Mouse (Mus musculus) C2C12 (cell line): ENCODE results near the gene Gm8127. TPM values are rescaled to one million over a fixed set of nuclear protein-coding genes. Genes with fewer than 3 reads are reported as not detected.
A peak's percentile ranks its signal among the peaks of the same experiment; 100 is the strongest.
"Not testable (repeated sequence)": the region's sequence is repeated elsewhere in the genome, so short reads cannot be mapped to it uniquely, and the experiment has no call there.

Experiments
- H3K27me3 ChIP-seq: one replicate; pipeline ENCODE4 v1.6.1; 2011; ENCODE audit not compliant: control insufficient read depth, insufficient read depth, insufficient read length
- H3K36me3 ChIP-seq: one replicate; pipeline ENCODE4 v1.6.1; 2011; ENCODE audit not compliant: control insufficient read depth, insufficient read depth
- H3K4me3 ChIP-seq: one replicate; pipeline ENCODE4 v1.5.1; 2011; ENCODE audit warnings: mild to moderate bottlenecking, control low read depth; ENCODE audit not compliant: poor library complexity, insufficient read depth, severe bottlenecking
- H3K79me2 ChIP-seq: one replicate; pipeline ENCODE4 v1.6.1; 2011; ENCODE audit not compliant: control insufficient read depth, insufficient read depth
- H3K79me3 ChIP-seq: one replicate; pipeline ENCODE4 v1.6.1; 2011; ENCODE audit warnings: low read depth, control low read depth
- H3ac ChIP-seq: one replicate; pipeline ENCODE3; 2011; ENCODE audit warnings: low read depth; ENCODE audit not compliant: control insufficient read depth, insufficient read length
- long read RNA-seq, 2 experiments: library from polyadenylated mRNA; unstranded; transcript quantifications; one replicate each; pipeline ENCODE4 v2.0.0; 2019 to 2020
- polyA plus RNA-seq: library from polyadenylated mRNA; unstranded; fragments of >200 nt; fragmentation: generic; extraction: Trizol; gene quantifications from one replicate; pipeline ENCODE4 v1.2.1, GENCODE M21; 2012; ENCODE audit warnings: missing spikeins

Gm8127 gene
- not detected for polyA plus RNA-seq
- long read RNA-seq, experiment 1, result 0 reads
- long read RNA-seq, experiment 2, result 0 reads

GRCm38 (mm10) chr14:43293503-43293902, at the start of gene Gm8127:
Gm8127 (minus strand) TSS chr14:43293832.
- not testable (repeated sequence) for H3ac ChIP-seq, H3K36me3 ChIP-seq, H3K79me2 ChIP-seq, H3K79me3 ChIP-seq, H3K4me3 ChIP-seq, H3K27me3 ChIP-seq

- not testable (repeated sequence) for H3ac ChIP-seq, H3K36me3 ChIP-seq, H3K27me3 ChIP-seq, H3K79me3 ChIP-seq, H3K4me3 ChIP-seq, H3K79me2 ChIP-seq
Measured at GRCm38 (mm10) chr14:43337646-43338045, 44.0 kb upstream of the Gm8127 start.

GRCm38 (mm10) chr14:43331362-43331880, 37.8 kb upstream of the Gm8127 start:
- H3K27me3 ChIP-seq, H3ac ChIP-seq, H3K79me2 ChIP-seq, H3K4me3 ChIP-seq, H3K79me3 ChIP-seq, H3K36me3 ChIP-seq: not testable (repeated sequence)

GRCm38 (mm10) chr14:43328603-43329002, 35.0 kb upstream of the Gm8127 start:
- H3K4me3 ChIP-seq, H3K79me2 ChIP-seq, H3K36me3 ChIP-seq, H3K79me3 ChIP-seq, H3K27me3 ChIP-seq, H3ac ChIP-seq: not testable (repeated sequence)

- H3K79me2 ChIP-seq, H3K36me3 ChIP-seq, H3ac ChIP-seq, H3K79me3 ChIP-seq, H3K4me3 ChIP-seq, H3K27me3 ChIP-seq: not testable (repeated sequence)
Measured at GRCm38 (mm10) chr14:43319516-43319915, 25.9 kb upstream of the Gm8127 start.

GRCm38 (mm10) chr14:43278681-43279080, 15.0 kb downstream of the Gm8127 start:
- not testable (repeated sequence) for H3K36me3 ChIP-seq, H3K79me2 ChIP-seq

GRCm38 (mm10) chr14:43278146-43278545, 15.5 kb downstream of the Gm8127 start:
- not testable (repeated sequence) for H3K36me3 ChIP-seq, H3ac ChIP-seq, H3K79me2 ChIP-seq, H3K79me3 ChIP-seq, H3K4me3 ChIP-seq, H3K27me3 ChIP-seq

More at GRCm38 (mm10) chr14:43278681-43279080, 15.0 kb downstream of the Gm8127 start:
- not testable (repeated sequence) for H3ac ChIP-seq, H3K27me3 ChIP-seq, H3K79me3 ChIP-seq, H3K4me3 ChIP-seq

GRCm38 (mm10) chr14:43277468-43277867, 16.2 kb downstream of the Gm8127 start:
- not testable (repeated sequence) for H3K4me3 ChIP-seq, H3K36me3 ChIP-seq, H3ac ChIP-seq, H3K27me3 ChIP-seq, H3K79me3 ChIP-seq, H3K79me2 ChIP-seq

GRCm38 (mm10) chr14:43275752-43276151, 17.9 kb downstream of the Gm8127 start:
- not testable (repeated sequence) for H3K4me3 ChIP-seq

GRCm38 (mm10) chr14:43274986-43275511, 18.6 kb downstream of the Gm8127 start, which contains the start of gene Gm9732:
Gm9732 (plus strand) TSS chr14:43275036.
- H3K27me3 ChIP-seq, H3K36me3 ChIP-seq, H3K79me2 ChIP-seq, H3ac ChIP-seq, H3K79me3 ChIP-seq: not testable (repeated sequence)
- peak within 1 kb of the TSS; percentile 26 for H3K4me3 ChIP-seq

More at GRCm38 (mm10) chr14:43275752-43276151, 17.9 kb downstream of the Gm8127 start:
- H3K27me3 ChIP-seq, H3ac ChIP-seq, H3K79me3 ChIP-seq, H3K36me3 ChIP-seq, H3K79me2 ChIP-seq: not testable (repeated sequence)

- H3K36me3 ChIP-seq, result not testable (repeated sequence)
Measured at GRCm38 (mm10) chr14:43273161-43273560, 20.5 kb downstream of the Gm8127 start.

GRCm38 (mm10) chr14:43269211-43269610, 24.4 kb downstream of the Gm8127 start:
- not testable (repeated sequence) for H3ac ChIP-seq, H3K79me2 ChIP-seq, H3K79me3 ChIP-seq, H3K4me3 ChIP-seq, H3K36me3 ChIP-seq, H3K27me3 ChIP-seq

More at GRCm38 (mm10) chr14:43273161-43273560, 20.5 kb downstream of the Gm8127 start:
- H3K79me2 ChIP-seq, H3K79me3 ChIP-seq, H3K27me3 ChIP-seq, H3ac ChIP-seq, H3K4me3 ChIP-seq: not testable (repeated sequence)
